Mouse (Mus musculus): Measurements from ENCODE around the gene Eno3. TPM values are rescaled to one million over a fixed set of nuclear protein-coding genes. Genes with fewer than 3 reads are reported as not detected.

Eno3 gene
- total and polyA plus RNA-seq, 3 experiments: 11.2 to 26.4 (median 23.0) TPM

- no peak for DNase-seq (ENCODE audit: extremely low read depth)
- Histone ChIP-seq H3K36me3 (replicated peaks in 1 of 2; ENCODE audit: control insufficient read depth in 1 of 2, insufficient read depth in 1 of 2, low read length in 1 of 2) (peaks cover 11 to 48% of the 10 kb centered on the region in 2 experiments), H3K9me3 (replicated peaks; ENCODE audit: low read length) (no peaks in the 10 kb centered on the region), H3K79me2 (replicated peaks; ENCODE audit: control insufficient read depth, extremely low read depth, insufficient read depth, poor library complexity, severe bottlenecking) (peaks cover 6% of the 10 kb centered on the region; the same call in 1 of the 2 replicates), H3K4me1 (ENCODE audit: control insufficient read depth in 1 of 2, insufficient read depth in 2 of 2) (peaks cover 8 to 13% of the 10 kb centered on the region in 2 experiments), H3K27me3 (replicated peaks) (no peaks in the 10 kb centered on the region), H3K4me2 (ENCODE audit: insufficient read depth, low read depth, poor library complexity, severe bottlenecking) (no peak overlapping the region), H3K27ac (ENCODE audit: insufficient read depth, low read depth) (no peak overlapping the region), H3K4me3 (replicated peaks in 1 of 3; ENCODE audit: low read depth in 2 of 3, low read length in 2 of 3, poor library complexity in 1 of 3) (no peak overlapping the region), H3K9ac (ENCODE audit: insufficient read depth, low read depth) (no peak overlapping the region)
- in situ Hi-C loops (cut with MboI; ENCODE audit: low pct_ligation_motif_present, low pct_unique_long_range_greater_than_20kb, low sequenced_read_pairs) (no loop called here), dilution Hi-C loops (cut with MboI; ENCODE audit: extremely low pct_ligation_motif_present, extremely low pct_unique_long_range_greater_than_20kb, low sequenced_read_pairs) (no loop called here)
- no peak for TF ChIP-seq MAFK (IDR thresholded peaks at IDR 0.05; ENCODE audit: insufficient replicate concordance, low read length)
- TF ChIP-seq ZMIZ1 (IDR thresholded peaks at IDR 0.05; ENCODE audit: low read depth, low read length): no peak
- no peak for TF ChIP-seq CTCF (conservative IDR thresholded peaks at IDR 0.05 in 1 of 2, IDR thresholded peaks at IDR 0.05 in 1 of 2; ENCODE audit: low read depth in 2 of 2, low read length in 2 of 2)
- TF ChIP-seq HCFC1 (IDR thresholded peaks at IDR 0.05; ENCODE audit: low read depth, low read length): no peak
- no peak for TF ChIP-seq NELFE (IDR thresholded peaks at IDR 0.05; ENCODE audit: low read depth, low read length)
- TF ChIP-seq ZKSCAN1 (IDR thresholded peaks at IDR 0.05; ENCODE audit: borderline replicate concordance, low read depth, low read length): no peak
Observed at GRCm38 (mm10) chr11:70641241-70641640, 15.8 kb upstream of the Eno3 start.

- H3K4me3 ChIP-seq (replicated peaks in 1 of 3; ENCODE audit: low read depth in 2 of 3, low read length in 2 of 3, poor library complexity in 1 of 3): no peak overlapping the region
- in situ Hi-C loops (cut with MboI; ENCODE audit: low pct_ligation_motif_present, low pct_unique_long_range_greater_than_20kb, low sequenced_read_pairs) (no loop called here), dilution Hi-C loops (cut with MboI; ENCODE audit: extremely low pct_ligation_motif_present, extremely low pct_unique_long_range_greater_than_20kb, low sequenced_read_pairs) (no loop called here)
- peaks cover 12% of the 10 kb centered on the region for H3K79me2 ChIP-seq (replicated peaks; ENCODE audit: control insufficient read depth, extremely low read depth, insufficient read depth, poor library complexity, severe bottlenecking)
- no peak for DNase-seq (ENCODE audit: extremely low read depth)
- no peak overlapping the region for H3K27ac ChIP-seq (ENCODE audit: insufficient read depth, low read depth)
- H3K4me1 ChIP-seq (ENCODE audit: control insufficient read depth in 1 of 2, insufficient read depth in 2 of 2): peaks cover 8 to 13% of the 10 kb centered on the region in 2 experiments
- no peak overlapping the region for H3K4me2 ChIP-seq (ENCODE audit: insufficient read depth, low read depth, poor library complexity, severe bottlenecking)
- peaks cover 11 to 48% of the 10 kb centered on the region in 2 experiments for H3K36me3 ChIP-seq (replicated peaks in 1 of 2; ENCODE audit: control insufficient read depth in 1 of 2, insufficient read depth in 1 of 2, low read length in 1 of 2)
- H3K27me3 ChIP-seq (replicated peaks): no peaks in the 10 kb centered on the region
- H3K9ac ChIP-seq (ENCODE audit: insufficient read depth, low read depth): no peak overlapping the region
- no peaks in the 10 kb centered on the region for H3K9me3 ChIP-seq (replicated peaks; ENCODE audit: low read length)
- no peak for TF ChIP-seq MAZ (IDR thresholded peaks at IDR 0.05; ENCODE audit: low read depth, low read length)
- no peak for TF ChIP-seq CHD1 (IDR thresholded peaks at IDR 0.05; ENCODE audit: low read depth, low read length)
Observed at GRCm38 (mm10) chr11:70643051-70643450, 14.0 kb upstream of the Eno3 start.

- no peak for DNase-seq (ENCODE audit: extremely low read depth)
- H3K27me3 ChIP-seq (replicated peaks): no peaks in the 10 kb centered on the region
- H3K9me3 ChIP-seq (replicated peaks; ENCODE audit: low read length): no peaks in the 10 kb centered on the region
- no peak overlapping the region for H3K27ac ChIP-seq (ENCODE audit: insufficient read depth, low read depth)
- peaks cover 20 to 59% of the 10 kb centered on the region in 2 experiments for H3K36me3 ChIP-seq (replicated peaks in 1 of 2; ENCODE audit: control insufficient read depth in 1 of 2, insufficient read depth in 1 of 2, low read length in 1 of 2)
- in situ Hi-C loops (cut with MboI; ENCODE audit: low pct_ligation_motif_present, low pct_unique_long_range_greater_than_20kb, low sequenced_read_pairs) (no loop called here), dilution Hi-C loops (cut with MboI; ENCODE audit: extremely low pct_ligation_motif_present, extremely low pct_unique_long_range_greater_than_20kb, low sequenced_read_pairs) (no loop called here)
- no peak overlapping the region for H3K4me2 ChIP-seq (ENCODE audit: insufficient read depth, low read depth, poor library complexity, severe bottlenecking)
- H3K9ac ChIP-seq (ENCODE audit: insufficient read depth, low read depth): no peak overlapping the region
- peaks cover 15 to 28% of the 10 kb centered on the region in 2 experiments for H3K4me1 ChIP-seq (ENCODE audit: control insufficient read depth in 1 of 2, insufficient read depth in 2 of 2)
- no peak overlapping the region for H3K4me3 ChIP-seq (replicated peaks in 1 of 3; ENCODE audit: low read depth in 2 of 3, low read length in 2 of 3, poor library complexity in 1 of 3)
- peaks cover 28% of the 10 kb centered on the region for H3K79me2 ChIP-seq (replicated peaks; ENCODE audit: control insufficient read depth, extremely low read depth, insufficient read depth, poor library complexity, severe bottlenecking)
- TF ChIP-seq ELF1 (IDR thresholded peaks at IDR 0.05; ENCODE audit: low read depth, low read length): no peak
- no peak for TF ChIP-seq CHD2 (IDR thresholded peaks at IDR 0.05; ENCODE audit: low read length)
- TF ChIP-seq SMC3 (IDR thresholded peaks at IDR 0.05; ENCODE audit: low read depth, low read length): no peak
- no peak for TF ChIP-seq EP300 (IDR thresholded peaks at IDR 0.05; ENCODE audit: low read length)
- no peak for TF ChIP-seq MAZ (IDR thresholded peaks at IDR 0.05; ENCODE audit: low read depth, low read length)
- no peak for TF ChIP-seq MYC (IDR thresholded peaks at IDR 0.05; ENCODE audit: low read depth, low read length)
- TF ChIP-seq JUND (conservative IDR thresholded peaks at IDR 0.05; ENCODE audit: low read depth, low read length): no peak
- no peak for TF ChIP-seq ZNF384 (IDR thresholded peaks at IDR 0.05; ENCODE audit: low read depth, low read length)
- TF ChIP-seq TCF12 (IDR thresholded peaks at IDR 0.05; ENCODE audit: low read depth, low read length): no peak
- TF ChIP-seq KAT2A (IDR thresholded peaks at IDR 0.05; ENCODE audit: insufficient replicate concordance, low read length): no peak
- TF ChIP-seq RCOR1 (conservative IDR thresholded peaks at IDR 0.05; ENCODE audit: low read depth, low read length): no peak
- no peak for TF ChIP-seq UBTF (IDR thresholded peaks at IDR 0.05; ENCODE audit: low read depth, low read length)
- TF ChIP-seq CTCF (conservative IDR thresholded peaks at IDR 0.05 in 1 of 2, IDR thresholded peaks at IDR 0.05 in 1 of 2; ENCODE audit: low read depth in 2 of 2, low read length in 2 of 2): no peak
- no peak for TF ChIP-seq TBP (conservative IDR thresholded peaks at IDR 0.05; ENCODE audit: low read depth, low read length)
- TF ChIP-seq NRF1 (IDR thresholded peaks at IDR 0.05; ENCODE audit: low read depth, low read length): no peak
- no peak for TF ChIP-seq PAX5 (IDR thresholded peaks at IDR 0.05; ENCODE audit: low read length)
- TF ChIP-seq POLR2A (IDR thresholded peaks at IDR 0.05; ENCODE audit: low read depth, low read length): no peak
- no peak for TF ChIP-seq MAFK (IDR thresholded peaks at IDR 0.05; ENCODE audit: insufficient replicate concordance, low read length)
Observed at GRCm38 (mm10) chr11:70644564-70645103, 12.4 kb upstream of the Eno3 start.

Data from CH12.LX (cell line).